Mouse (Mus musculus) CD4-positive helper T cell, adult 2 months (primary cell): ENCODE measurements around the gene Lbx2.
A peak's percentile ranks its signal among the peaks of the same experiment; 100 is the strongest.

ENCODE experiments used
- DNase-seq: peaks from one replicate; pipeline ENCODE4 v3.0.0-alpha.2; 2012; ENCODE audit warnings: low read depth, missing footprints, low spot score

The Lbx2 gene

GRCm38 (mm10) chr6:83086121-83087035 is at the start of gene Lbx2:
Gene Lbx2 (plus strand): TSS chr6:83086367.
- peak; percentile 52 for DNase-seq

- DNase-seq: no peak
Observed at GRCm38 (mm10) chr6:83037188-83037587, 49.0 kb upstream of the Lbx2 start.

GRCm38 (mm10) chr6:83038496-83039012 is 47.6 kb upstream of the Lbx2 start:
- peak; percentile 87 for DNase-seq

GRCm38 (mm10) chr6:83040601-83041000 is 45.6 kb upstream of the Lbx2 start:
- DNase-seq: no peak

GRCm38 (mm10) chr6:83043561-83043960 is 42.6 kb upstream of the Lbx2 start:
- no peak for DNase-seq

GRCm38 (mm10) chr6:83043993-83044392 is 42.2 kb upstream of the Lbx2 start:
- DNase-seq: no peak

GRCm38 (mm10) chr6:83044742-83045141 is 41.4 kb upstream of the Lbx2 start:
- DNase-seq: no peak

GRCm38 (mm10) chr6:83049367-83049766 is 36.8 kb upstream of the Lbx2 start:
- no peak for DNase-seq

GRCm38 (mm10) chr6:83053136-83053960 is 32.8 kb upstream of the Lbx2 start:
- DNase-seq: peak; percentile 69

GRCm38 (mm10) chr6:83054074-83054851 is 31.9 kb upstream of the Lbx2 start, which contains the start of gene Aup1:
Gene Aup1 (plus strand): TSS chr6:83054521.
- peak; percentile 99 for DNase-seq

GRCm38 (mm10) chr6:83054871-83055431 is 31.2 kb upstream of the Lbx2 start, which contains the start of gene Htra2:
Gene Htra2 (minus strand): TSS chr6:83055273.
- DNase-seq: peak; percentile 60

- DNase-seq: no peak
Observed at GRCm38 (mm10) chr6:83057790-83058189, 28.4 kb upstream of the Lbx2 start, which contains the start of gene Dqx1. Gene Dqx1 (plus strand): TSS chr6:83057844.

- DNase-seq: no peak
Observed at GRCm38 (mm10) chr6:83058725-83059124, 27.4 kb upstream of the Lbx2 start.

- peak; percentile 50 for DNase-seq
Observed at GRCm38 (mm10) chr6:83065995-83066394, 20.2 kb upstream of the Lbx2 start.

GRCm38 (mm10) chr6:83066441-83066840 is 19.7 kb upstream of the Lbx2 start:
- DNase-seq: no peak

GRCm38 (mm10) chr6:83068221-83068620 is 17.9 kb upstream of the Lbx2 start:
- no peak for DNase-seq

- DNase-seq: no peak
Observed at GRCm38 (mm10) chr6:83068706-83069487, 17.3 kb upstream of the Lbx2 start.

GRCm38 (mm10) chr6:83069488-83070246 is 16.5 kb upstream of the Lbx2 start:
- no peak for DNase-seq

- no peak for DNase-seq
Observed at GRCm38 (mm10) chr6:83070247-83070310, 16.1 kb upstream of the Lbx2 start, which contains the start of gene Tlx2. Gene Tlx2 (minus strand): TSS chr6:83070293.
